Mouse (Mus musculus) midbrain, embryonic 12.5 days (tissue): ENCODE data around the gene Ifngr2. TPM values are rescaled to one million over a fixed set of nuclear protein-coding genes. Genes with fewer than 3 reads are reported as not detected.

Source experiments
- ATAC-seq: fragments of 200-750 bp; cut with Nextera tagmentation; 2 replicates; pipeline ENCODE4 v1.8.0; 2017; ENCODE audit warnings: low read depth, moderate TSS enrichment, moderate library complexity; ENCODE audit not compliant: low FRiP score
- H3K27ac ChIP-seq: fragments of 300-500 bp; sonication (generic); replicated peaks from 2 replicates; pipeline ENCODE4 v1.5.1; 2016; ENCODE audit warnings: mild to moderate bottlenecking
- H3K27me3 ChIP-seq: fragments of 300-500 bp; sonication (generic); 2 replicates; pipeline ENCODE4 v1.6.1; 2016; ENCODE audit warnings: mild to moderate bottlenecking
- H3K36me3 ChIP-seq: fragments of 300-500 bp; sonication (generic); 2 replicates; pipeline ENCODE4 v1.6.1; 2016
- H3K4me1 ChIP-seq: fragments of 300-500 bp; sonication (generic); 2 replicates; pipeline ENCODE4 v1.6.1; 2016
- H3K4me2 ChIP-seq: fragments of 300-500 bp; sonication (generic); replicated peaks from 2 replicates; pipeline ENCODE4 v1.6.1; 2016; ENCODE audit warnings: mild to moderate bottlenecking, moderate library complexity
- H3K4me3 ChIP-seq: fragments of 300-500 bp; sonication (generic); 2 replicates; pipeline ENCODE4 v1.5.1; 2016; ENCODE audit warnings: mild to moderate bottlenecking
- H3K9ac ChIP-seq: fragments of 300-500 bp; sonication (generic); replicated peaks from 2 replicates; pipeline ENCODE4 v1.6.1; 2016; ENCODE audit warnings: mild to moderate bottlenecking, moderate library complexity
- H3K9me3 ChIP-seq: fragments of 300-500 bp; sonication (generic); 2 replicates; pipeline ENCODE4 v1.6.1; 2016; ENCODE audit warnings: mild to moderate bottlenecking
- WGBS: fragments of 180-500 bp; shearing (Covaris S2); methylation state at CpG from one replicate; pipeline ENCODE4 v1.1.7; 2016; 5-methylcytosine and 5-hydroxymethylcytosine counted together
- polyA plus RNA-seq: library from polyadenylated mRNA; unstranded; fragments of >200 nt; fragmentation: Nextera tagmentation; extraction: Ambion mirVana; gene quantifications from 2 replicates; pipeline ENCODE4 v1.2.1, GENCODE M21; 2016

Ifngr2 gene
- polyA plus RNA-seq, 1 experiment from 2014 or later = 43.4 TPM

DNA sequence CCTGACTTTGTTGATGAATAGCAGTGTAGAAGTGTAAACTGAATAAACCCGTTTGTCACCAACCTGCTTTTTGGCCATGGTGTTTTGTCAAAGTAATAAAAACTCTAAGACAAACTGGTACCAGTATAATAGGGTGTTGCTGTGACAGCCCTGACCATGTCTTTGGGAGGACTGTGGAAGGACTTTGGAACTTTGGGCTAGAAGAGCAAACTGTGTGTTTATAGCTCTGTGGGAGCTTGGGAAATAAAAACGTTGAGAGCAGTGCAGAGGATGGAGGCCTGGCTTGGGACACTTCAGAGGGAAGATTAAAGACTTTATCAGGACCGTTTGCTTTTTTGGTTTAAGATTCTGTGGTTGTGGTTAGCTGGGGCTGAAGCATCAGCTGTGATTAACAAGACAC, 24.2 kb downstream of the Ifngr2 start:
- no peak overlapping the region for H3K9ac ChIP-seq
- ATAC-seq = no peak
- H3K4me2 ChIP-seq = no peak overlapping the region
- H3K27ac ChIP-seq = no peak overlapping the region
- no peaks in the 10 kb centered on the region for H3K9me3 ChIP-seq
- 75% methylated on average over 3 of the region's 3 CpGs for WGBS
- H3K36me3 ChIP-seq = no peaks in the 10 kb centered on the region
- no peaks in the 10 kb centered on the region for H3K27me3 ChIP-seq
- no peak overlapping the region for H3K4me3 ChIP-seq
- 0 out of 2 replicates have a peak, but pooled peaks cover 3% of the 10 kb centered on the region for H3K4me1 ChIP-seq

DNA sequence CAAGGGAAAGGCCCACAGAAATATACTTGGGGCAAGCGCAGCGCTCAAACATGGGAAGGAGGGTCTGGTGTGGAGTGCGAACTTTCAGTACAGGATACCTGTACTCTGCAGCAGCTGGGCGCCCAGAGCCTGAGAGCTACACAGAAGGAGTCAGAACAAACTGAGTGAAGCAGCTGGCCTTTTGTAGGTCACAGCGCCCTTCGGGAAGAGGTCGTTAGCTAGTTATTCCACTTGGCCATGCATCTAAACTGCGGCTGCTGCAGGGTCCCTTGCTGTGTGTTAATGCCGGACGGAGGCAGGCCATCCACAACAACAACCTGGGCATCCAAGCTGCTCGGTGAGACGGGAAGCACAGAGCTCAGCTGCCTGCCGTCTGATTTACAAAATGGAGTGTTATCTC, 28.3 kb downstream of the Ifngr2 start:
- H3K4me1 ChIP-seq = 0 out of 2 replicates have a peak, but pooled peaks cover 3% of the 10 kb centered on the region
- 74% methylated on average over 13 of the region's 13 CpGs for WGBS
- no peak overlapping the region for H3K4me2 ChIP-seq
- no peak overlapping the region for H3K4me3 ChIP-seq
- no peaks in the 10 kb centered on the region for H3K27me3 ChIP-seq
- H3K36me3 ChIP-seq = 0 out of 2 replicates have a peak, but pooled peaks cover 9% of the 10 kb centered on the region
- ATAC-seq = no peak
- 0 out of 2 replicates have a peak overlapping the region, but pooled peaks have one; percentile 10 for H3K27ac ChIP-seq
- no peaks in the 10 kb centered on the region for H3K9me3 ChIP-seq
- no peak overlapping the region for H3K9ac ChIP-seq

DNA sequence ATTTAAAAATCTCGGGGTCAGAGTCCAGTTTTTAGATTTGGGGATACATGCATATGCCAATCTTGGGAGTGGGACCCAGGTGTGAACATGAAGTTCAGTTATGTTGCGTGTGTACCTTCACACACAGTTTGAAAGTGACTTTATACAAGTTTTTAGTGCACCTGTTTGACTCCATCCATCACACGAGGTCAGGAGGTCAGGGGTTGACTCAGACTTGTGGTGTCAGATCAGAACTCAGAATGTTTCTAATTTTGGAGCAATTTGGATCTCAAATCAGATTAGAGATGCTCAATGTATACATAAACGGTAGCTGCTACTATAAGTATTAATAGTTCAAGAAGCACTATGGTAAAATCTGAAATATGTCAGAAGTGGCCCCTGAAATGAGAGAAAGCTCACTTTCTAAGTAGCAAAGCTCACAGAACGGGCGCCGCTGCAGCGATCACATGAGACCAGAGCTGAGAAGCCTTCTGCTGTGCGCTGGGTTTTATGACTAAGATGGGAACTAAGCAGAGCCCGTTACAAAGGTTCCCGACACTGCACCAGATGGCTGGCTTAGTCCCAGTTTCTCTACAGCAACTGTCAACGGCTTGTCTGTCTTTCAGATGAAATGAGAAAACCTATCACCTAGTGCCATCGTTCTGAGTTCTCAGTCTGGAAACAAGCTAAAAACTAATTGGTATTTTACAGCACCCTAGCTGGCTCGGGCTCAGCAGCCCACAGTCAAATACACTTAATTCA, 32.3 kb downstream of the Ifngr2 start:
- Histone ChIP-seq H3K9ac (no peak overlapping the region), H3K9me3 (no peaks in the 10 kb centered on the region), H3K27me3 (no peaks in the 10 kb centered on the region), H3K36me3 (peaks cover 24% of the 10 kb centered on the region), H3K27ac (no peak overlapping the region), H3K4me1 (0 out of 2 replicates have a peak, but pooled peaks cover 3% of the 10 kb centered on the region), H3K4me3 (no peak overlapping the region), H3K4me2 (no peak overlapping the region)
- WGBS = 86% methylated on average over 14 of the region's 14 CpGs
- no peak for ATAC-seq

DNA sequence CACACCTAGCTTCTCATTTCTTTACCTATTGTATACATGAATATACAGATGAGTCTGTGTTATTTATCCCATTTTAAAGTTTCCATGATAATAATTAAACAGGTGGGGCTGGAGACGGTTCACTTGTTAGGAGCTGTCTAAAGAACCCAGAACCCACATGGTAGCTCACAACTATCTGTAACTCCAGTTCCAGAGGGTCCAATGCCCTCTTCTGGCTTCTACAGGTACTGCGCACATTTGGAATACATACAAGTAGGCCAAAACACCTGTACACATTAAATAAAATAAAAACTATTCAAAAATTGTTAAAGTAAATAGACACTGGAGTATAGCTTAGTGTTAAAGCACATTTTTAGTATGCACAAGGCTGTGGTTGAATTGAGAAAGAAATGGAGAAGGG, 35.4 kb downstream of the Ifngr2 start:
- H3K9ac ChIP-seq = no peak overlapping the region
- peaks cover 36% of the 10 kb centered on the region for H3K36me3 ChIP-seq
- no peaks in the 10 kb centered on the region for H3K27me3 ChIP-seq
- H3K27ac ChIP-seq = no peak overlapping the region
- no peak overlapping the region for H3K4me3 ChIP-seq
- H3K9me3 ChIP-seq = no peaks in the 10 kb centered on the region
- H3K4me2 ChIP-seq = no peak overlapping the region
- WGBS = 72% methylated on average over 2 of the region's 2 CpGs
- H3K4me1 ChIP-seq = no peaks in the 10 kb centered on the region
- ATAC-seq = no peak

DNA sequence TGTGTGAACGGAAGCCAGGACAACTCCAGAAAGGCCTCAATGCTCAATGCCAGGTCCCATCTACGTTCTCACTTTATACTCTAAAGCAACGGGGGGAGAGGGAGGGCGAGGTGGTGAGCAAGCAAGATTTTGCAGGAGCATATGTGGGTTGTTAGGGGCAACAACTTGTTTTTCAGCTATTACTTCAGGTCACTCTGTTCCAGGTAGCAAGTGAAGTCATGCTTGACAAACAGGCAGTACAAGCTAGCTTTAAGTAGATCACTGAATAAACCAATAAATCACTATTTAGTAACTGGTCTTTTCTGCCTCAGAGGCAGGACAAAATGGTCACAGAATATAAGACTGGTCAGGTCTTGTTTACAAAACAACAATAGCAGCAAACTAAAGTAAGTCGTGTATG, 38.7 kb downstream of the Ifngr2 start:
- no peaks in the 10 kb centered on the region for H3K9me3 ChIP-seq
- H3K27me3 ChIP-seq = no peaks in the 10 kb centered on the region
- ATAC-seq = no peak
- no peak overlapping the region for H3K4me2 ChIP-seq
- no peaks in the 10 kb centered on the region for H3K4me1 ChIP-seq
- peaks cover 29% of the 10 kb centered on the region for H3K36me3 ChIP-seq
- H3K27ac ChIP-seq = no peak overlapping the region
- H3K9ac ChIP-seq = no peak overlapping the region
- no peak overlapping the region for H3K4me3 ChIP-seq
- WGBS = 93% methylated on average over 5 of the region's 5 CpGs

DNA sequence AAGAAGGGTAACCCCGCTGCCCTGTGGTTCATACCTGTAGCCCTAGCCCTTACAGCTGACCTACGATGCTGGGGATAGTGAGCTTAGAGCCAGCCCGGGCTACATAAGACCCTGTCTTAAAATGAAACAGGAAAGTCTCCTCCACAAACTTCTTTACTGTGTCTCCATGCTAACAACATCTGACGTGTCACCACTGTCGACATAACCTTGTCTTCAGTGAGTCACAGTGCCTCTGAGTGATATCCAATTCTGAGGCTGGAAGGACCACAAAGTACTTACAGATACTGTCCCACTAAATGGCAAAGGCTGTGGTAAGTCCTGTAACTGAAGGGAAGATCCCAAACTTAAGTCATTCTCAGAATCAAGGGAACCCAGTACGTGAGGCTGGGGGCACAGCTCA, 39.4 kb downstream of the Ifngr2 start:
- Histone ChIP-seq H3K4me2 (no peak overlapping the region), H3K27me3 (no peaks in the 10 kb centered on the region), H3K27ac (no peak overlapping the region), H3K9me3 (no peaks in the 10 kb centered on the region), H3K9ac (no peak overlapping the region), H3K4me1 (no peaks in the 10 kb centered on the region), H3K4me3 (no peak overlapping the region), H3K36me3 (peaks cover 25% of the 10 kb centered on the region)
- WGBS = 94% methylated on average over 6 of the region's 6 CpGs
- no peak for ATAC-seq

DNA sequence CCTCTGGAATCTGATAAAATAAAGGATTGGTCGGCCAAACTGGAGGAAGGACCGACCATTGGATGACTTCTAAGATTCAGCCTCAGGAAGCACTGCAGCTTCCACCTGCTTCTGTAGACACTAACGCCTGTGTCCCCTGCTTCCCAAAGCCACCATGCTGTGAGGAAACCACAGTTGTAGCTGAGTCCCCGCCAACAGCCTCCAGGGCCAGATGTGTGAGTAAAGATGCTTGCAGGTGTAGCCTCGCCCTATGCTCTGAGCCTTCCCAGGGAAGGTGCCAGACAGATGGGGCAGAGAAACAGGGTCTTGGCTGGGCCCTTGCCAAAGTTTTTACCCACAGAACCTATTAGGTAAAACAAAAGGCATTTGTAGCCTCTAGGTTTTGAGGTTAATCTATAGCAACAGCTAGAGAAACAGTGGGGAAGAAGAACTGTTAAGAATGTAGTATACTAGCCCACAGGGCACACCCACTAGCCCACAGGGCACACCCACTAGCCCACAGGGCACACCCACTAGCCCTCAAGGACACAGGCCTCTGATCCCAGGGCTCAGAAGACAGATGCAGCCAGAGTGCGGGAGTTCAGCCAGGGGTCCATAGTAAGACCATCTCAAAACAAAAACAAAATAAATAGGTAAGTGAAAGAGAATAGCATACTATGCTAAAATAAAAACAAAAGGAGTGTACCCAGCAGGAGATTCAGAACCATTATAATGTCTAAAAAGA, 41.0 kb downstream of the Ifngr2 start:
- Histone ChIP-seq H3K9ac (no peak overlapping the region), H3K27ac (no peak overlapping the region), H3K4me2 (no peak overlapping the region), H3K27me3 (no peaks in the 10 kb centered on the region), H3K4me3 (no peak overlapping the region), H3K9me3 (no peaks in the 10 kb centered on the region), H3K36me3 (peaks cover 19% of the 10 kb centered on the region; the same call in 1 of the 2 replicates), H3K4me1 (no peaks in the 10 kb centered on the region)
- WGBS = 64% methylated on average over 6 of the region's 6 CpGs
- ATAC-seq = no peak

DNA sequence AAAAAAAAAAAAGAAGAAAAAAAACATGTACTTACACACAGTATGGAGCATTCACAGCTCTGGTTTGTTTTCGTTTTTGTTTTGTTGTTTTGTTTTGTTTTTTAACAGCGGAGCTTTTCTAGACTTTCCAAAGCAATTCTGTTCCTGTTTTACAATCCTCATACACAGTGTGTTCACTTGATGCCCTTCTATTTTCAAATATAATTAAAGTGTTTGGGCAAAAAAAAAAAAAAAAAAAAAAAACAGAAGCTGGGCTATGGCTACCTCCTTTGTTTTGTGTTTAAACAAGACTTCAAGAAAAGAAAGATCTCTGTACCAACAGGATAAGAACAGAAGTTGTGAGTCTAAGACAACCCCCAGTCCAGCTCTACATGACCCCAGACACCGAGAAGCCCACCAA, 41.8 kb downstream of the Ifngr2 start:
- Histone ChIP-seq H3K4me2 (no peak overlapping the region), H3K36me3 (peaks cover 17% of the 10 kb centered on the region; the same call in 1 of the 2 replicates), H3K4me3 (no peak overlapping the region), H3K27me3 (no peaks in the 10 kb centered on the region), H3K27ac (no peak overlapping the region), H3K9me3 (no peaks in the 10 kb centered on the region), H3K4me1 (no peaks in the 10 kb centered on the region), H3K9ac (no peak overlapping the region)
- ATAC-seq = no peak
- 90% methylated on average over 3 of the region's 3 CpGs for WGBS

DNA sequence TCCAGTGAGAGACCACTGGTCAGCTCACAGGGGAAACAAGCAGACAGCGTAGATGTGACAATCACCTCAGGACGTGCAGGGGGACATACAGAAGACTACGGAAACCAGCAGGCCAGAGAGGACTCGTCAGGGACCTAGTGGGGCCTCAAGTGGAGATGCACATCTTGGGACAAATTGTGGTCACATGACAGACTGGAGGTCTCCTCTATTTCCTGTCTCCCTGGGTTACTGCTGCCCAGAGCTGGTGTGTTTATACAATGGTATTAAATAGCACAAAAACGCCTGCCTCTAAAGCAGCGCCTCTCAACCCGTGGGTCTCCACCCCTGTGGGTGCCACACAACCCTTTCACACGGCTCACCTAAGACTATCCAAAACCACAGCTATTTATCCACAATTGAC, 45.3 kb downstream of the Ifngr2 start:
- Histone ChIP-seq H3K9me3 (no peaks in the 10 kb centered on the region), H3K27me3 (no peaks in the 10 kb centered on the region), H3K9ac (no peak overlapping the region), H3K4me2 (no peak overlapping the region), H3K36me3 (no peaks in the 10 kb centered on the region), H3K4me1 (peaks cover 10% of the 10 kb centered on the region), H3K4me3 (no peak overlapping the region), H3K27ac (no peak overlapping the region)
- ATAC-seq = no peak
- WGBS = 76% methylated on average over 8 of the region's 8 CpGs

DNA sequence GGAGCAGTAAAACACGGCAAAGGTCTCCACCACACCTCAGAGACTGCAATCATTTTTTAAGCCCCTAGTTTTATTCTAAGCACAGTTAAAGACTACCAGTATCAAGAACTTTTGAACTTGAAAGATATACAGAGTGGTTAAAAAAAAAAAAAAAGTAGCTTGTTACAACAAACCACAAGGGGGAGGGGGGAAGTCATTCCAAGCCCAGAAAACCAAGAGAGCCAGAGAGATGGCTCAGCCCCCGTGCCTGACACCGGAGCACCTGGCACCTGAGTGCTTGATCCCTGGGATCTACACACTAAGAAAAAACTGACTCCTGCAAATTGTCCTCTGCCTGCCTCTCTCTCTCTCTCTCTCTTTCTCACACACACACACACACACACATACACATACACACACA, 46.4 kb downstream of the Ifngr2 start:
- WGBS = 87% methylated on average over 3 of the region's 3 CpGs

DNA sequence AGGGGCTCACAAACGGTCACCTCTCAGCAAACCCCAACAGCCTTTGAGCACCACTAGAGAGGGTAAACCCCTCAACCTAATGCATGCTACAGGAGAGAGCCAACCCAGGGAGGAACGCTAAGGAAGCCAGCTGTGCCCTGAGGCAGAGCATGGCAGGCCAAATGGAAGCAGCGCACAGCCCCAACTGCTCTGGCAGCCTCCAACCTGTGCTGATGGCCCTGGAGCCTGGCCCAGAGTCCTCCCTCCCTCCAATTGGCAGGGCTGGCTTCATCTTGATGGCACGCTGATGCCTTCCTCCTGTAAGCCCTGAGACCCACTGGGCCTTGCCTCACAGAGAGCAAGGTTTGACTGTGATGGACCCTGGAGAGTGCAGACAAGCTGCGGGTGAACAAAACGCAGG, 48.2 kb downstream of the Ifngr2 start:
- H3K4me3 ChIP-seq = no peak overlapping the region
- no peak overlapping the region for H3K4me2 ChIP-seq
- no peak for ATAC-seq
- WGBS = 89% methylated on average over 6 of the region's 6 CpGs
- no peak overlapping the region for H3K9ac ChIP-seq
- H3K27ac ChIP-seq = no peak overlapping the region
- peaks cover 9% of the 10 kb centered on the region for H3K27me3 ChIP-seq
- no peaks in the 10 kb centered on the region for H3K36me3 ChIP-seq
- peaks cover 13% of the 10 kb centered on the region for H3K4me1 ChIP-seq
- no peaks in the 10 kb centered on the region for H3K9me3 ChIP-seq

More for the DNA sequence above, 46.4 kb downstream of the Ifngr2 start:
- H3K27me3 ChIP-seq = no peaks in the 10 kb centered on the region
- no peak overlapping the region for H3K9ac ChIP-seq
- H3K36me3 ChIP-seq = no peaks in the 10 kb centered on the region
- no peak overlapping the region for H3K4me2 ChIP-seq
- H3K9me3 ChIP-seq = no peaks in the 10 kb centered on the region
- peaks cover 13% of the 10 kb centered on the region for H3K4me1 ChIP-seq
- no peak overlapping the region for H3K4me3 ChIP-seq
- no peak overlapping the region for H3K27ac ChIP-seq
- no peak for ATAC-seq

DNA sequence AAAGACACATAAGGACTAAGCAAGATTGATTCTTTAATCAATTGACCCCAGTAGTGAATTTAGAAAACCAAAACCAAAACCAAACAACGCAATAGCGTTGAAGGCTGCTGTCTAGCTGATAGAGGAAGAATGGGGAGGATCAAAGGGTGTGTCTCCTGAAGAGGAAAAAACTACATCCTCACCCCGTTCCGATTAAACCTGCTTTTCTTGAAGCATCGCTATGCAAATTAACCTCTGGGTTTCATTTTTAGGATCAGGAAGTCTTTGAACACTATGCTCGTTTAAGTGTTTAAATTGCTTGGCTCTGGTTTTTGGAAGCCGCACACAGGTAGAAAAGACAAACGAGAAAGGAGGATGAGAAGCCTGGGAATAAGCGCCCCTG, 49.5 kb downstream of the Ifngr2 start:
- Histone ChIP-seq H3K4me1 (peaks cover 13% of the 10 kb centered on the region), H3K9ac (peak overlapping the region; percentile 82; the same call in 1 of the 2 replicates), H3K4me3 (peak overlapping the region; percentile 84), H3K27me3 (peaks cover 9% of the 10 kb centered on the region), H3K27ac (no peak overlapping the region), H3K4me2 (peak overlapping the region; percentile 87), H3K36me3 (no peaks in the 10 kb centered on the region), H3K9me3 (no peaks in the 10 kb centered on the region)
- 19% methylated on average over 9 of the region's 9 CpGs for WGBS
- no peak for ATAC-seq
